Mouse (Mus musculus) neural tube, embryonic 12.5 days (tissue): ENCODE results near the gene Myo18b. TPM values are rescaled to one million over a fixed set of nuclear protein-coding genes. Genes with fewer than 3 reads are reported as not detected.

Source experiments
- ATAC-seq: fragments of 200-750 bp; cut with Nextera tagmentation; 2 replicates; pipeline ENCODE4 v1.8.0; 2017; ENCODE audit warnings: low read depth, mild to moderate bottlenecking, moderate TSS enrichment, moderate library complexity; ENCODE audit not compliant: low FRiP score
- H3K27ac ChIP-seq: fragments of 300-500 bp; sonication (generic); 2 replicates; pipeline ENCODE4 v1.5.1; 2016
- H3K27me3 ChIP-seq: fragments of 300-500 bp; sonication (generic); replicated peaks from 2 replicates; pipeline ENCODE4 v1.6.1; 2016; ENCODE audit warnings: mild to moderate bottlenecking
- H3K36me3 ChIP-seq: fragments of 300-500 bp; sonication (generic); 2 replicates; pipeline ENCODE4 v1.6.1; 2016; ENCODE audit warnings: mild to moderate bottlenecking
- H3K4me1 ChIP-seq: fragments of 300-500 bp; sonication (generic); 2 replicates; pipeline ENCODE4 v1.6.1; 2016
- H3K4me2 ChIP-seq: fragments of 300-500 bp; sonication (generic); replicated peaks from 2 replicates; pipeline ENCODE4 v1.6.1; 2016; ENCODE audit warnings: mild to moderate bottlenecking
- H3K4me3 ChIP-seq: fragments of 300-500 bp; sonication (generic); 2 replicates; pipeline ENCODE4 v1.5.1; 2016
- H3K9ac ChIP-seq: fragments of 300-500 bp; sonication (generic); 2 replicates; pipeline ENCODE4 v1.6.1; 2016; ENCODE audit warnings: mild to moderate bottlenecking
- H3K9me3 ChIP-seq: fragments of 300-500 bp; sonication (generic); 2 replicates; pipeline ENCODE4 v1.6.1; 2016; ENCODE audit warnings: mild to moderate bottlenecking
- WGBS: fragments of 180-500 bp; shearing (Covaris S2); methylation state at CpG from one replicate; pipeline ENCODE4 v1.1.7; 2016; 5-methylcytosine and 5-hydroxymethylcytosine counted together
- polyA plus RNA-seq: library from polyadenylated mRNA; unstranded; fragments of >200 nt; fragmentation: Nextera tagmentation; extraction: Ambion mirVana; gene quantifications from 2 replicates; pipeline ENCODE4 v1.2.1, GENCODE M21; 2016

The Myo18b gene
- polyA plus RNA-seq, 1 experiment from 2014 or later = 1.3 TPM

DNA sequence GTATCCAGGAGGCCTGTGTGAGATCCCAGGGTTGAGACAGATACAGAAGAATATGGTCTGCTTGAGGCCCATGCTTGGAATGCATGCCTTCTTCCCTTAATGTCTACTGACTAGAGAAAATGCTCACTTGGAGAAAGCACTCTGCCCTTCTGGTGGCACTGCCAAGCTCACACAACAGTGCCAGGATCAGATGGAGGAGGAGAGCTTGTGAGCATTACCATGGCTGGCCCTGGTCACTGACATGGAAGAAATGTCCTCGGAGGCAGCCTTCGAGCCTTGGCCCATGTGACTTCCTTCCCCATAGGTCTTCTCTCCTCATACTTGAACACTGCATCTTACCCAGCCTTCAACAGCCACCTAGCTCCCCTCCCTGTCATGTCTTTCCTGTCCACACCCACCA lies 216.9 kb downstream of the Myo18b start:
- WGBS = 87% methylated on average over 2 of the region's 2 CpGs
- no peak for ATAC-seq
- H3K27me3 ChIP-seq = no peaks in the 10 kb centered on the region

GRCm38 (mm10) chr5:112678153-112678552 lies 218.0 kb downstream of the Myo18b start:
- WGBS = 42% methylated on average over 4 of the region's 4 CpGs
- Histone ChIP-seq H3K4me2 (no peak overlapping the region), H3K4me1 (peaks cover 11% of the 10 kb centered on the region; the same call in 1 of the 2 replicates), H3K36me3 (no peaks in the 10 kb centered on the region), H3K9me3 (no peaks in the 10 kb centered on the region), H3K27ac (no peak overlapping the region), H3K4me3 (no peak overlapping the region), H3K9ac (no peak overlapping the region), H3K27me3 (no peaks in the 10 kb centered on the region)
- ATAC-seq = no peak

More for the DNA sequence above, 216.9 kb downstream of the Myo18b start:
- H3K4me1 ChIP-seq = peaks cover 11% of the 10 kb centered on the region; the same call in 1 of the 2 replicates
- H3K36me3 ChIP-seq = no peaks in the 10 kb centered on the region
- no peak overlapping the region for H3K4me2 ChIP-seq
- no peak overlapping the region for H3K9ac ChIP-seq
- no peaks in the 10 kb centered on the region for H3K9me3 ChIP-seq
- H3K4me3 ChIP-seq = no peak overlapping the region
- no peak overlapping the region for H3K27ac ChIP-seq

GRCm38 (mm10) chr5:112674806-112675205 lies 221.4 kb downstream of the Myo18b start:
- H3K27me3 ChIP-seq = no peaks in the 10 kb centered on the region
- H3K9me3 ChIP-seq = no peaks in the 10 kb centered on the region
- H3K36me3 ChIP-seq = no peaks in the 10 kb centered on the region
- no peak overlapping the region for H3K27ac ChIP-seq
- H3K4me2 ChIP-seq = no peak overlapping the region
- WGBS = 91% methylated on average over 5 of the region's 5 CpGs
- peaks cover 11% of the 10 kb centered on the region; the same call in 1 of the 2 replicates for H3K4me1 ChIP-seq
- no peak overlapping the region for H3K4me3 ChIP-seq
- no peak overlapping the region for H3K9ac ChIP-seq
- ATAC-seq = no peak

GRCm38 (mm10) chr5:112672457-112672856 lies 223.7 kb downstream of the Myo18b start:
- Histone ChIP-seq H3K36me3 (no peaks in the 10 kb centered on the region), H3K4me2 (no peak overlapping the region), H3K4me1 (no peaks in the 10 kb centered on the region), H3K9me3 (no peaks in the 10 kb centered on the region), H3K27ac (no peak overlapping the region), H3K4me3 (no peak overlapping the region), H3K27me3 (no peaks in the 10 kb centered on the region), H3K9ac (no peak overlapping the region)
- no peak for ATAC-seq
- 63% methylated on average over 7 of the region's 7 CpGs for WGBS

GRCm38 (mm10) chr5:112671961-112672360 lies 224.2 kb downstream of the Myo18b start:
- H3K27ac ChIP-seq = no peak overlapping the region
- 51% methylated on average over 2 of the region's 2 CpGs for WGBS

GRCm38 (mm10) chr5:112667153-112667552 lies 229.0 kb downstream of the Myo18b start:
- WGBS = 72% methylated on average over 8 of the region's 8 CpGs
- no peaks in the 10 kb centered on the region for H3K9me3 ChIP-seq
- no peak overlapping the region for H3K27ac ChIP-seq
- no peak overlapping the region for H3K9ac ChIP-seq
- H3K36me3 ChIP-seq = no peaks in the 10 kb centered on the region
- H3K4me1 ChIP-seq = no peaks in the 10 kb centered on the region
- no peak overlapping the region for H3K4me2 ChIP-seq
- H3K4me3 ChIP-seq = no peak overlapping the region
- no peak for ATAC-seq
- H3K27me3 ChIP-seq = no peaks in the 10 kb centered on the region

More at GRCm38 (mm10) chr5:112671961-112672360, 224.2 kb downstream of the Myo18b start:
- Histone ChIP-seq H3K36me3 (no peaks in the 10 kb centered on the region), H3K9ac (no peak overlapping the region), H3K4me3 (no peak overlapping the region), H3K4me2 (no peak overlapping the region), H3K4me1 (no peaks in the 10 kb centered on the region), H3K27me3 (no peaks in the 10 kb centered on the region), H3K9me3 (no peaks in the 10 kb centered on the region)
- ATAC-seq = no peak

DNA sequence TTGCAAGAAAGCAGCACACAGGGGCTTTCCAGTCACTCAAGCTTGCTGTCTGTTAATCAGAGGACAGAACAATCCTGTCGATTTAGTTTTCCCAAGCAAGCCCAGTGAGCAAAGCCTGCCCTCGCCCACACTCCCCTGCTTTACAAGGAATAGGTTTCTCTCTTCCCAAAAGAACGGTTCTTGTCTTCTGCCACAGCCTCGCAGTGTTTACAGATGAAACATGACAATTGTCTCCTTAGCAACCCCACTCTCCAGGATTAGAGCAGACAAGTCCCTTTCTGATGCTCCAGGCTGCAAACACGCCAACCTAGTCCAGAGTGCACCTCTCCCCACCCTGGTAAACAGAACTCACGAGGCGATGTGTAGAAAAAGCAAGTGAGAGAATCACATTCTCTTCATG lies 230.5 kb downstream of the Myo18b start:
- no peak overlapping the region for H3K4me2 ChIP-seq
- H3K27ac ChIP-seq = no peak overlapping the region
- no peak overlapping the region for H3K4me3 ChIP-seq
- ATAC-seq = no peak
- WGBS = 56% methylated on average over 7 of the region's 7 CpGs
- H3K27me3 ChIP-seq = no peaks in the 10 kb centered on the region
- H3K4me1 ChIP-seq = no peaks in the 10 kb centered on the region
- H3K9ac ChIP-seq = no peak overlapping the region
- H3K9me3 ChIP-seq = no peaks in the 10 kb centered on the region
- no peaks in the 10 kb centered on the region for H3K36me3 ChIP-seq

DNA sequence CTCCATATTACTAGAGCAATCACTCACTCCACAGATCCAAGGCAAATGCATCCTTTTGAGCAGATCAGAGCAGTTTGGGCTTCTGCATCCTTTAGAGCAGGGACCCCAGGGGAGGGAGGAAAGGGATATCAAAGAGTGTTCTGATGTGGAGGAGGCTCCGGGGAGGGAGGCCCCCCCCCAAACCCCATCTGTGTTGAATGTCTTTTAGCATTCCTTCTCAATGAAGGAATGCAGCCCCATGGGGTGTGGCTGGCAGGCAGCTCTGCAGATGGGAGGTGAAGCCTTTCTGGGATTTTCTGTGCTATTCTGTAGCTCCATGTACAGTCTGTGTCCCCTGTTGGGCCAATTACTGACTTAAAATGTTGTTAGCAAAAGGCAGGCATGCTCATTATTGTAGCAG lies 232.5 kb downstream of the Myo18b start:
- Histone ChIP-seq H3K9me3 (no peaks in the 10 kb centered on the region), H3K4me1 (no peaks in the 10 kb centered on the region), H3K27ac (no peak overlapping the region), H3K27me3 (no peaks in the 10 kb centered on the region), H3K9ac (no peak overlapping the region), H3K36me3 (no peaks in the 10 kb centered on the region), H3K4me3 (no peak overlapping the region), H3K4me2 (no peak overlapping the region)
- no peak for ATAC-seq
- 0% methylated on average over 1 of the region's 1 CpGs for WGBS

- Histone ChIP-seq H3K4me3 (no peak overlapping the region), H3K27me3 (no peaks in the 10 kb centered on the region), H3K4me1 (peaks cover 10% of the 10 kb centered on the region), H3K9ac (no peak overlapping the region), H3K27ac (no peak overlapping the region), H3K36me3 (no peaks in the 10 kb centered on the region), H3K4me2 (0 out of 2 replicates have a peak overlapping the region, but pooled peaks have one; percentile 22), H3K9me3 (no peaks in the 10 kb centered on the region)
- WGBS = 32% methylated on average over 10 of the region's 10 CpGs
- ATAC-seq = peak; percentile 43; the same call in 1 of the 2 replicates
Measured at GRCm38 (mm10) chr5:112660924-112661431, 235.2 kb downstream of the Myo18b start.

GRCm38 (mm10) chr5:112659295-112659694 lies 236.9 kb downstream of the Myo18b start:
- H3K4me1 ChIP-seq = peaks cover 22% of the 10 kb centered on the region
- no peak overlapping the region for H3K4me2 ChIP-seq
- H3K27ac ChIP-seq = no peak overlapping the region
- no peak overlapping the region for H3K9ac ChIP-seq
- H3K4me3 ChIP-seq = no peak overlapping the region
- H3K9me3 ChIP-seq = no peaks in the 10 kb centered on the region
- H3K36me3 ChIP-seq = no peaks in the 10 kb centered on the region
- no peak for ATAC-seq
- H3K27me3 ChIP-seq = no peaks in the 10 kb centered on the region
- 47% methylated on average over 4 of the region's 4 CpGs for WGBS

GRCm38 (mm10) chr5:112656811-112657210 lies 239.4 kb downstream of the Myo18b start:
- Histone ChIP-seq H3K27me3 (no peaks in the 10 kb centered on the region), H3K27ac (no peak overlapping the region), H3K4me3 (no peak overlapping the region), H3K9ac (no peak overlapping the region), H3K4me1 (peaks cover 22% of the 10 kb centered on the region), H3K9me3 (no peaks in the 10 kb centered on the region), H3K36me3 (no peaks in the 10 kb centered on the region), H3K4me2 (peak overlapping the region; percentile 56)
- 8% methylated on average over 6 of the region's 6 CpGs for WGBS
- ATAC-seq = no peak

- ATAC-seq = no peak
Measured at GRCm38 (mm10) chr5:112655986-112656541, 240.1 kb downstream of the Myo18b start.

GRCm38 (mm10) chr5:112655529-112655928 lies 240.6 kb downstream of the Myo18b start:
- H3K4me1 ChIP-seq = peaks cover 22% of the 10 kb centered on the region
- no peaks in the 10 kb centered on the region for H3K36me3 ChIP-seq
- H3K4me2 ChIP-seq = peak overlapping the region; percentile 56
- 0 out of 2 replicates have a peak overlapping the region, but pooled peaks have one; percentile 5 for H3K4me3 ChIP-seq
- H3K9ac ChIP-seq = peak overlapping the region; percentile 5; the same call in 1 of the 2 replicates
- H3K27ac ChIP-seq = no peak overlapping the region
- H3K27me3 ChIP-seq = no peaks in the 10 kb centered on the region
- WGBS = 2% methylated on average over 14 of the region's 14 CpGs
- H3K9me3 ChIP-seq = no peaks in the 10 kb centered on the region
- peak; percentile 70 for ATAC-seq

More at GRCm38 (mm10) chr5:112655986-112656541, 240.1 kb downstream of the Myo18b start:
- no peak overlapping the region for H3K27ac ChIP-seq
- H3K9me3 ChIP-seq = no peaks in the 10 kb centered on the region
- H3K9ac ChIP-seq = peak overlapping the region; percentile 5; the same call in 1 of the 2 replicates
- peaks cover 22% of the 10 kb centered on the region for H3K4me1 ChIP-seq
- H3K4me3 ChIP-seq = 0 out of 2 replicates have a peak overlapping the region, but pooled peaks have one; percentile 5
- H3K36me3 ChIP-seq = no peaks in the 10 kb centered on the region
- peak overlapping the region; percentile 56 for H3K4me2 ChIP-seq
- WGBS = under 1% methylated on average over 15 of the region's 15 CpGs
- no peaks in the 10 kb centered on the region for H3K27me3 ChIP-seq
